Mouse (Mus musculus) right cerebral cortex, postnatal 14 days (tissue): ENCODE results near the gene Neu1.
"Not testable (repeated sequence)": the region's sequence is repeated elsewhere in the genome, so short reads cannot be mapped to it uniquely, and the experiment has no call there.

Source experiments
- DNase-seq: peaks from one replicate; pipeline ENCODE4 v3.0.0; 2022

The Neu1 gene

DNA sequence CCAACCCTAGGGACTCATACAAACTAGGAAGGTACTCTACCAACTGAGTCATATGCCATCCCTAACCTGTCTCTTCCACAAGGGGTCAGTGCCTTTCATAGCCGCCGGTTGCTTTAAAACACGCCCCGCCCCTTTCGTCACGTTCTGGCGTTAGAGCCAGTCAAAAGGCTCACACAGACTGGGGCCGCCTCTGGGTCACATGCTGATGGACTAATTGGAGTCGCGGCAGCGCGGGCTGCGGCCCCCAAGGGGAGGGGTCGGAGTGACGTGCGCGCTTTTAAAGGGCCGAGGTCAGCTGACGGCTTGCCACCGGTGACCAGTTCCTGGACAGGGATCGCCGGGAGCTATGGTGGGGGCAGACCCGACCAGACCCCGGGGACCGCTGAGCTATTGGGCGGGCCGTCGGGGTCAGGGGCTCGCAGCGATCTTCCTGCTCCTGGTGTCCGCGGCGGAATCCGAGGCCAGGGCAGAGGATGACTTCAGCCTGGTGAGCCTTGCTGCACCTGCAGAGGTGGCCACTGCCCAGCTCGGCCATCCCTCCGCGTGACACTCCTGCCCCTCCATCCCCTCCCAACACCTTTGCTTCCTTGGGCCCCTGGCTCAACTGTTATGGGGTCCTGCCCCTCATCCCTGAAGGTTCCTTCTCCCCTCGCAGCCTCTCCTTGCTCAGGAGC lies at the start of gene Neu1:
Gene Neu1, plus strand, starts transcription at position 193 of the 674 bp plus-strand sequence.
- peak; percentile 99 for DNase-seq

DNA sequence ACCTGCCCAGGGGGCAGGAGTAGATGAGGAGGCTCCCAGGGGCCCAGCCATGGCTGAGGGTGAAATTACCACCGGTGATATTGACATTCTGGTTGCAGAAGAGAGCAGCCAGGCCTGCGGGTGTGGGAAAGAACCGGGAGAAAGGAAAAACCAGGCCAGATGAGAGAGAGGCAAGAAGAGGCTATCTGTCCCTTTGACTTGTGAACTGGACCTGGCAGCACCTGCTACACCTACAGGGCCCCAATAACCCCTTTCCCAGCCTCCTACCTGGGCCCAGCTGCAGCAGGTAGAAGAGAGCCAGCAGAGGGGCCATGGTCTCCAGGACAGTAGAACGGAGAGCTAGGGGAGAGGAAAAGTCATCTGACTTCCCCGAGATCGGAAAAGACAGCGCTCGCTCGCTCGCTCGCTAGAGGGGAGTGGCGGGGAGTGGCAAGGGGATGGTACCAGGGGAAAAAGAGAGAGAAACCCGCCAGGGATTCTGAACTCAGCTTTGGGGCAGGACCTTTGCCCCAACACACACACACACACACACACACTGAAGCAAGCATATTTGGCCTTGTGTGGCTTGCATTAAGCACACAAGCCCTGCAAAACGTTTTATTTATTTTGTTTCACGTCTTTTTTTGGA lies 49.3 kb upstream of the Neu1 start, which contains the start of gene Gm20547:
Gene Gm20547, minus strand, starts transcription at position 360 of the 628 bp plus-strand sequence.
- no peak for DNase-seq

DNA sequence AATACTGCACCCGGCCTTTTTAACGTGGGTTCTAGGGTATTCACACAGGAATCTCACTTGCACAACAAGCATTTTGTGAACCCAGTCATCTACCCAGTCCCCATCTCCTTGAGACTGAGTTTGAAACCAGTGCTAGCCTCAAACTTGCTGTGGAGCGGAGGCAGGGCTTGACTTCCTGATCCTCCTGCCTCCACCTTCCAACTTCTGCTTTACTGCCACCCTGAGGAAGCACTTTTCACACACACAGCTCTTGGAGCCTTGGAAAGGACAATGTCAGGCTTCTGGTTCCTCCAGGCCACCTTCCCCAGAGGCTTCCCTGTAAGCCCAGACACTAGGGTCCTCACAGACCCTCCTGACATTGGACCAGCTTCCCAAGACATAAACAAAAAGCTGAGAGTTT lies 47.7 kb upstream of the Neu1 start:
- no peak for DNase-seq

DNA sequence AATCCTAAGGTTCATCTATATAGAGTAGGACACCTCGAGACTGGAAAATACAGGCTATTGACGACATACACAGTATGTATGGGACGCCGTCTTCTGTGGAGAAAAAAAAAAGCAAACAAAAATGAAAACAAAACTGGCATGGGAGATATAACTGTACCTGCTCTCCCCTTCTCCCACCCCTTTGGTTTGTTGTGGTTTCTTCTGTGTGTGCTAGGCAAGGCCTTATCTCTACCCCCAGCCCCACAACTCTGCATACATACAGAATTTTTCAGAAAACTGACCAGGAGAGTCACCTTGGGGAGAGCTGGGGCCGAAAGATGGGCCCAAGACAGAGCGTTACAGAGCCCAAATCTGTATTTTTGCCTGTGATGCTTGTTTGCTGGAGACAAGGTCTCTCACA lies 46.3 kb upstream of the Neu1 start:
- DNase-seq = no peak

DNA sequence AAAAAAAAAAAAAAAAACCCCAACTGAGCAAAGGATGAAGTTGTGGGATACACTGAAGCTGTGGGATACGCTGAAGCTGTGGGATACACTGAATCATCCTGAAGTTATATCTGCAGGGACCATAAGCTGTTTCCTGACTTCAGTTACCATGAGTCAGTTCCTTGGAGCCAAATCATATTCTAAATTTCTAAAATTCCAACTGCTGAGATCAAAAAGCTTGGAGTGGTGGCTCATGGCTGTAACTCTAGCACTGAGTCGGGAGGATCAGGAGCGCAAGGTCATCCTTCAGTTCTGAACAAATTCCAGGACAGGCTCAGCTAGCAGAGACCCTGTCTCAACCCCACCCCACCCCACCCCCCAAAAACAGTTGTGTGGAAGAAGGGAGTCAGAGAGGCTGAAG lies 45.4 kb upstream of the Neu1 start:
- no peak for DNase-seq

DNA sequence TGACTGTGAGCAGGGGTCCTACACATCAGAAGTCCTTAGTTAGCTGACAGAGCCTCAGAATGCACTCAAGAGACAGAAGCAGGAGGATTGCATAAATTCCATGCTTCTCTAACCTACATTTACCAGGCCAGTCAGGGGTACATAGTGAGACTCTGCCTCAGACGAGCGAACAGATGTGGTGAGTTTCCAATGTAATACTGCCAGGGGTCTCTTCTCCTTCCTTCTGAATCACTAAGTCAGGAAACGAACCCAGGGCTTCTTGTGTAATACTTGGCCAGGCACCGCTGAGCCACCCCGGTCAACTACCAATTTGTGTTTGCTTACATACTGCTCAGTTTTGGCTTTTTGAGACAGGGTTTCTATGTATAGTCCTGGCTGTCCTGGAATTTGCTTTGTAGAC lies 43.1 kb upstream of the Neu1 start:
- no peak for DNase-seq

DNA sequence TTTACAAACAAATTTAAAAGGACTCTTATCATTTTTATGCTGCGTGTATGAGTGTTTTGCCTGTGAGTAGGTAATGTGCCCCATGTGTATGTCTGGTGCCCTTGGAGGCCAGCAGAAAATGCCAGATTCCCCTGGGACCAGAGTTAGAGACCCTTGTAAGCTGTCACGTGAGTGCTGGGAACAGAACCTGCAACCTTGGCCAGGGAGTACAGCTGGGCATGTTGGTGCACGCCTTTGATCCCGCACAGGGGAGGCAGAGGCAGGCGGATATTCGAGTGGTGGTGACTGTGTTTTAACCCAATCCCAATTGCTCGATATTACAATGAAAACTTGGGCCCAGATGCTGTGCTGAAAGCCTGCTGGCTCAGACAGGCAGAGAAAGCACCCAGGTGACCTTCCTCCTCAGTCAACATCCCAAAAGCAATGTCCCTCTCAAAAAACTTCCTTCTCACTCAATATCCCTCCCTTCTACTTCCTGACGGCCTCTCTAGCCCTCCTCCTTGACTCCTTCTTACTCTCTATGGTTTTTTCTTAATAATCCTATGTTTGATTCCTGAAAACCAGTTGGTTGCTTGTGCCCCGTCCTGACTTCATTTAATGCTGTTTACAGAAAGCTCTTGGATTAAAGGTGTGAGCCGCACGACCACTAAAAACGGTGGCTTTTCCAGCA lies 40.8 kb upstream of the Neu1 start:
- DNase-seq = no peak

DNA sequence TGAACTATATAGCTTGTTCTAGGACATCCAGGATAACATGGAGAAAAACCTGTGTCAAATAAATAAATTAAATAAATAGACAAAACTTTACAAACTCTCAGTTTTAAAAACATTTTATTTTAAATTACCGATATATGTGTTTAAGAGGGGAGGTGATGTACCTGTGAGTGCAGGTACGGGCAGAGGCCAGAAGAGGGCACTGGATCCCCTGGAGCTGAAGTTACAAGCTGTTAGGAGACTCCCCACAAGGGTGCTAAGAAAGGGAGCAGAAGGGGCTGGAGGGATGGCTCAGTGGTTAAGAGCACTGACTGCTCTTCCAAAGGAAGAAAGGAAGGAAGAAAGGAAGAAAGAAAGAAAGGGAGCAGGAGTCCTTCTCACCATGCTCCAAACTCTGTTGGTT lies 39.7 kb upstream of the Neu1 start:
- no peak for DNase-seq

DNA sequence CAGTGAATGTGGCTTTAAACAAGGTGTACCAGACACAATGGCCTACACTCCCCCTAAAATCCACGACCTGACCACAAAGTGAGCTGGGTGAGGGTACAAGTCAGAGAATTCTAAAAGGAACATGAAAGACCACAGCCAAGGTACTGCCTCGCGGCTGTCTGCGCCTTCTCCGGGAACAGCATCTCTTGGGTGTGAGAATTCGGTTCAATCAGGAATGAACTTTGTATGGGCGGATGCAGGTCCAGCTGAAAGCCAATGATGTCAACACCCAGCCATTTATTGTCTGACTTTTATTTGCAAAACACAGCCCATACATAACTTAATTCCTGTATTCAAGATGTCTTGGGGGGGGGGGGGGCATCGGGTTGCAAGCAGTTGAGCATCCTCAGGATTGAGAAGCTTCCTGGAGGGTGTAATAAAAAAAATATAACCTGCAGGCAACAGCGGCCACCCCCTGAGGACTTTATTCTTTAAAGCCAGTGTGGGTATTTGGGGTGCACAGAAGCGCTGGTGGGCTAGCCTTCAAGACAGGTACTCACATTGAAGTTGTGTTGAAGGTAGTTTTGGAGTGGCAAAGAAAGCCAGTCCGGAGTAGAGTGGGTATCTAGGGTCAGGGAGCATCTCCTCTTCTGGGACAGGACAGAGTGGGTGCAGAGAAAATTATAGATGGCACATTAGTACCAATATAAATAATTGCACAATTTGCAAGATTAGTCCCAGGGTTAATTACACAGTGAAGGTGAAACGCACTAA lies 37.8 kb upstream of the Neu1 start:
- DNase-seq = no peak

DNA sequence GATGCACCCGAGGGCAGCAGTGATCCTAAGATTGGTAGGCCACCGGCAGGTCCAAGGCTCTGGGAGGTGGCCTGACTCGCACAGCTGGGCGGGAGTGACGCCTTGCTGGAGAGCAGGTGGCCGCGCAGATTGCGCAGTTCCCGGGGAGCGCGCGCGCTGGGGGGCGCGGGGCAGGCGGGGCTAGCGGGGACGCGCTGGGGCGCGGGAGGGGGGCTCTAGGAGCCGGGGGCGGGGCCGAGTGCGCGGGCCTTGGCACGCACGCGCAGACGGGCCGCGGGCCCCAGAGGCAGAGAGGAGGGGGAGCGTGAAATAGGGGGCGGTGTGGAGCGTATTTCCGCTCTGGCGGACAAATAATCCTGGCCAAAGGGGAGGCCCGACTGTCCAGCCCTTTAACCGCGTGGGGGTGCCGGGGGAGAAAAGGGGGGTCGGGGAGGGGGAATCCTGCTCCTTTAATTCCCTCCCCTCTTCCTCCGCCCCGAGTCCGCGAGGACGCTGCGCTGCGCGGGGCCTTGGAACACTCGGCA lies 36.9 kb upstream of the Neu1 start:
- DNase-seq = peak; percentile 94

DNA sequence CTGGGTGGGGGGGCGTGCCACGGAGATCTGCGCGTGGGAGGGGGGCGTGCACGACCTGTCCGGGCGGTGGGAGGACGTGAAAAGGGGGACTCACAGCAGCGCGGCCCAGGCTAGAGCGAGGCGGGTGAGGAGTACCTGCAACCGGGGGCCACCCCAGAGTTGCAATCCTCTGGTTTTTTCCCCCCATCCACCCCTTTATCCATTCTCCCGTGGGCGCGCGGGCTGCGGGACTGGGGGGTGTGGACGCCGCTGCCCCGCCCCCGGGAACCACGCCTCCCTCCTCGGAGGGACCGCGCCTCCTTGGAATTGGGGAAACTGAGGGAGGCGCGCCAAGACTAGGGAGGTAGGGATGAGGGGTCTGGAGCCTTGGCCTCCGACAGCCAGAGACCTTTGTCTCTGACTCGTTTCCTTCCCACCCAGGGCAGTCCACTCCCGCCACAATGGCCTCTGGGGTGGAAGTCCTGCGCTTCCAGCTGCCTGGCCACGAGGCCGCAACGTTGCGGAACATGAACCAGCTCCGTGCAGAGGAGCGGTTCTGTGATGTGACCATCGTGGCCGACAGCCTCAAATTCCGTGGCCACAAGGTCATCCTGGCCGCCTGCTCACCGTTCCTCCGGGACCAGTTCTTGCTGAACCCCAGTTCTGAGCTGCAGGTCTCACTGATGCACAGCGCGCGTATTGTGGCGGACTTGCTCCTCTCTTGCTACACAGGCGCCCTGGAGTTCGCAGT lies 36.1 kb upstream of the Neu1 start:
- peak; percentile 52 for DNase-seq

DNA sequence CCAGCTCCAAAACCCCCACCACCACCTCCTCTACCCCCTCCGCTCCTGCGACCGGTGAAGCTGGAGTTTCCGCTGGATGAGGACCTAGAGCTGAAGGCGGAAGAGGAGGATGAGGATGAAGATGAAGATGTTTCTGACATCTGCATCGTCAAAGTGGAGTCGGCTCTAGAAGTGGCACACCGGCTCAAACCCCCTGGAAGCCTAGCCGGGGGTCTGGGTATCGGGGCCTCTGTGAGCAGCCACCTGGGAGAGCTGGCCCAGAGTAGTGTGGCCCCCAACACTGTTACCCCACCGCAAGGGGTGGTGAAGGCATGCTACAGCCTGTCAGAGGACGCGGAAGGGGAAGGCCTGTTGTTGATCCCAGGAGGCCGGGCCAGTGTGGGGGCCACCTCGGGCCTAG lies 35.3 kb upstream of the Neu1 start:
- no peak for DNase-seq

DNA sequence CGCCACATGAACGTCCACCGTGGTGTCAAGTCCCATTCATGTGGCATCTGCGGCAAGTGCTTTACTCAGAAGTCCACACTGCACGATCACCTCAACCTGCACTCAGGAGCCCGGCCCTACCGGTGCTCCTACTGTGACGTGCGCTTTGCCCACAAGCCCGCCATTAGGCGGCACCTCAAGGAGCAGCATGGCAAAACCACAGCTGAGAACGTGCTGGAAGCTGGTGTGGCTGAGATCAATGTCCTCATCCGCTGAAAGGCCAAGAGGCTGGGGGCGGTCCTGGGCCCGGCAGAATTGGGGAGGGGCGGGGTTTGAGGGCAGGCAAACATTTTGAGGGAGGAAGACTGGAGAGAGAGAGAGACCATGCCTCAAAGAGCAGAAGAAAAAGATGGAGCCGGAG lies 34.7 kb upstream of the Neu1 start:
- DNase-seq = no peak

DNA sequence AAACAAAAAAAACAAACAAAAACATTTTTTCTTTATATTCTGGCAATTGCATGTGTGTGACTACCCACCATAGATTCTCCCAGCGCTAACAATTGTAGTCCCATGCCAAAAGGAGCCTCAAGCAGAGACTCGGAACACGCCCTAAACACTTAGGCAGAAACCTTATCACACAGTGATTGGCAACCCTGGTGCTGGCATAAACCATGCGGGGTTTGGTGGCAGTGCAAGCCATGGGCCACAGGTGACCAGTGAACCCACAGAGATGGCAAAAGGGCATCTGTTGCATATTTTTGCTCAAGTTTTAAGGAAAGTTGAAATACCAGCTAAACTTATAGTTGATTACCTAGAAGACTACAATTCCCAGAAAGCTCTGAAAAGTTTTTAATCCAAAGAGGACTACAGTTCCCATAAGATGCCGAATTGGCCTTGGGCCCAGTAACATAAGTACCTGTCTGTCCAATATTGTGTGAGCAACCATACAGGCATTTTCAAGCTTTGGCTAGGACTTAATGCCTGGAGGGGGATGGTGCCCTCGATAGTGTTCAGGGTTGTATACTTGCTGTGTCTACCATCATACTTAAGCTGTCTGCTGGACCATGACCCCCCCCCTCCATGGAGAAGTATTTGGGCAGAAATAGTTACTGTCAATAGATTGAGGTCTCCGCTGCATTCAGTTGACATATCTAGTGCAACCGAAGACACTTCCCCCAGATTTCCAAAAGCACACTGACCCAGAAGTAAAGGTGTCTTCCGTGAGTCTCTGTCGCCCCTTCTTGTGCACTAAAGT lies 33.5 kb upstream of the Neu1 start:
- peak; percentile 65 for DNase-seq

DNA sequence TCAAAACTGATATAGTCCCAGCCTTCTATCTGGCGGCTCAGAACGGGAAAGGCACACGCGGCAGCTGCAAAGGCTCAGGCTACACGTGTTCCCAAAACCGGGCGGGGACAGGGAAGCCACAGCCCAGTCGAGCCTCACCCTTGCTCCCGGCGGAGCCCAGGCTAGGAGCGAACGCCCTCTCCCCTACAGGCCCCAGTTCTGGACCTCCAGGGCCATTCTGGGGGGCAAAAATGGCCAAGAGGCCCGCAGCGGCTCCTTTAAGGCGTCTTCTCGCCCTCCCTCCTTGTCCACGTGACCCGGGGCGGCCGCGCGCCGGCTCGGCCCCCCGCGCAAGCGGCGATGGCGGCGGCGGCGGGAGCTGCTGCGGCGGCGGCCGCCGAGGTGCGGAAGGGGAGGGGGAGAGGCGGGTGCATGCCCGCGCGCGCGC lies 32.9 kb upstream of the Neu1 start, which contains the start of the genes C2 and Ehmt2:
Gene C2, minus strand, starts transcription at position 106 of the 427 bp plus-strand sequence.
Gene Ehmt2, plus strand, starts transcription at position 310 of the 427 bp plus-strand sequence.
- peak; percentile 77 for DNase-seq

DNA sequence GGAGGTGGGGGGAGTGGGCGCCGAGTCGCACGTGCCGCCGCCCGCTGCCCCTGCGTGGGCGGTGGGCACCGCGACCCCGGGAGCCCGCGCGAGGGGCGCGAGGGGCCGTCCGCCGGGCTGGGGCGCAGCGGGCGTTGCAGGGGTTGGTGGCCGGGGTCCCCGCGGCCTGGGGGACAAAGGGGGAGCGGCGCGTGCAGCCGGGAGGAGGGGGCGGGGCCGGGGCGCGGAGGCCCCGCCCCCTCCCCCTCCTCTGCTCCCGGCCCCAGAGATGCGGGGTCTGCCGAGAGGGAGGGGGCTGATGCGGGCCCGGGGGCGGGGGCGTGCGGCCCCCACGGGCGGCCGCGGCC lies 32.4 kb upstream of the Neu1 start:
- peak; percentile 42 for DNase-seq

DNA sequence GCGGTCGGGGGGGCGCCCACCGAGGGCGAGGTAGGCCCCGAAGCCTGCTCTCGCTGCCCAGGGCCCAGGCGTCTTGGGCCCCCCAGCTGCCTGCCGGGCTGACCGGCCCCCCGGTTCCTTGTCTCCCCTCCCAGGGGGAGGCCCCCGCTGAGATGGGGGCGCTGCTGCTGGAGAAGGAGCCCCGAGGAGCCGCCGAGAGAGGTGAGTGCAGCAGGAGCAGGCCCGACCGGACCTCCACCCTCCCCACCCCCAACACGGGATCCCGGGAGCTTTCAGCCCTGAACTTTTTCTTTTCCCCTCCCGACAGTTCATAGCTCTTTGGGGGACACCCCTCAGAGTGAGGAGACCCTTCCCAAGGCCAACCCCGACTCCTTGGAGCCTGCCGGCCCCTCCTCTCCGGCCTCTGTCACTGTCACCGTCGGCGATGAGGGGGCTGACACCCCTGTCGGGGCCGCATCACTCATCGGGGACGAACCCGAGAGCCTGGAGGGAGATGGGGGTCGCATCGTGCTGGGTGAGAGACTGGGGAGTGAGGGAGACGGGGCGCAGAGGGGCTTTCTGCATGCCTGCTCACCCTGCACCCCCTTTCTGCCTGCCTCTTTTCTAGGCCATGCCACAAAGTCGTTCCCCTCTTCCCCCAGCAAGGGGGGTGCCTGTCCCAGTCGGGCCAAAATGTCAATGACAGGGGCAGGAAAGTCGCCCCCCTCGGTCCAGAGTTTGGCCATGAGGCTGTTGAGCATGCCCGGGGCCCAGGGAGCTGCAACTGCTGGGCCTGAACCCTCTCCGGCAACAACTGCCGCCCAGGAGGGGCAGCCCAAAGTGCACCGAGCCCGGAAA lies 31.8 kb upstream of the Neu1 start:
- peak; percentile 26 for DNase-seq

DNA sequence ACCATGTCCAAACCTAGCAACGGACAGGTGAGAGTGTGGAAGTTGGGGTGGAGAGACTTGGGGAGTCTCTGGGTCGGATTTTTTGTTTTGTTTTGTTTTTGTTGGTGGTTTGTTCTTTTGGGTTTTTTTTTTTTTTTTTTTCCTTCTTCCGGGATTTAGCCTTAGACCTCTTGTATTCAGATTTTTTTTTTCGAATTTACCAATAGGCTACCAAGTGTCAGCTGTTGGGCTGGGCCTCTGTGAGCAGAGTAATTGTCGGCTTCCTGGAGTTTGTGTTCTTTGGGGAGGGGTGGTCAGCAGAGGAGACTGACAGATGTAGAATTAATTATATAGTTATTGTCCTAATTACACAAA lies 31.2 kb upstream of the Neu1 start:
- no peak for DNase-seq

DNA sequence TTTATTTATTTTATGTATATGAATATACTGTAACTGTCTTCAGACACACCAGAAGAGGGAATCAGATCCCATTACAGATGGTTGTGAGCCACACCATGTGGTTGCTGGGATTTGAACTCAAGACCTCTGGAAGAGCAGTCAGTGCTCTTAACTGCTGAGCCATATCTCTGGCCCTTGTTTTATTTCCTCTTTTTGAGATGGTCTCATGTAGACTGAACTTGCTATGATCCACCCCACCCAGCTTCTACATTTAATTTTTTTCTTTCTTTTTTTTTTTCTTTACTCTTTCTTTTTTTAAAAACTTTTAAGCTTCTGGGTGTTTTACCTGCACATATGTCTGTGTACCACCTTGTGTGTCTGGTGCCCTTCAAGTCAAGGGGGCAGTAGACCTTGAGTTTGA lies 30.2 kb upstream of the Neu1 start:
- not testable (repeated sequence) for DNase-seq

DNA sequence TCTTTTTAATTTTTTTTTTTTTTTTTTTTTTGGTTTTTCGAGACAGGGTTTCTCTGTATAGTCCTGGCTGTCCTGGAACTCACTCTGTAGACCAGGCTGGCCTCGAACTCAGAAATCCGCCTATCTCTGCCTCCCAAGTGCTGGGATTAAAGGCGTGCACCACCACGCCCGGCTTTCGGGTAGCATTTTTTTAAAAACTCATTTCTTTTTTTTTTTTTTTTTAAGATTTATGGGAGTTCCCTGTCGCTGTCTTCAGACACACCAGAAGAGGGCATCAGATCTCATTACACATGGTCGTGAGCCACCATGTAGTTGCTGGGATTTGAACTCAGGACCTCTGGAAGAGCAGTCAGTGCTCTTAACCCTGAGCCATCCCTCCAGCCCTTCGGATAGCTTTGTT lies 29.1 kb upstream of the Neu1 start:
- DNase-seq = not testable (repeated sequence)

DNA sequence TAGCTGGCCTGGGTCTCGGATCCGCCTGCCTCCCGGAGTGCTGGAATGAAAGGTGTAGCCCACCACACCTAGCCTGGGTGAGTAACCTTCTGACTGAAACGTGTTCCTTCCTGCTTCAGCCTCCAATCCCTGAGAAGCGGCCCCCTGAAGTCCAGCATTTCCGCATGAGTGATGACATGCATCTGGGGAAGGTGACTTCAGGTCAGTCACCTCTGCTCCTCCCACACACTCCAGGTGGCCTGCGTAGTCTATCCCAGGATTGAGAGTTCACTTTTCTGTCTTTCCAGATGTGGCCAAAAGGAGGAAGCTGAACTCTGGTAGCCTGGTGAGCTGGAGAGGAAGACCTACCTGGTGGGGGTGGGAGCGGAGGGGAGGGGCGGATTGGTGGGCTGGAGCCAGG lies 28.2 kb upstream of the Neu1 start:
- DNase-seq = no peak
